Mouse (Mus musculus) kidney, adult 2 months (tissue): Measurements from ENCODE around the gene Fars2. TPM values are rescaled to one million over a fixed set of nuclear protein-coding genes. Genes with fewer than 3 reads are reported as not detected.
A peak's percentile ranks its signal among the peaks of the same experiment; 100 is the strongest.

Source experiments
- DNase-seq: peaks from one replicate; pipeline ENCODE4 v3.0.0; 2021
- H3K27ac ChIP-seq: fragments of 200-500 bp; 2 replicates; pipeline ENCODE4 v1.5.1; 2012; ENCODE audit warnings: low read depth, low read length, control low read depth, inconsistent platforms; ENCODE audit not compliant: insufficient read depth
- H3K27me3 ChIP-seq: fragments of 200-500 bp; replicated peaks from 2 replicates; pipeline ENCODE4 v1.6.1; 2012; ENCODE audit warnings: mild to moderate bottlenecking, moderate library complexity, low read length, inconsistent platforms; ENCODE audit not compliant: control insufficient read depth, insufficient read depth
- H3K36me3 ChIP-seq: fragments of 200-500 bp; 2 replicates; pipeline ENCODE4 v1.6.1; 2012; ENCODE audit warnings: mild to moderate bottlenecking, moderate library complexity, low read length, inconsistent platforms; ENCODE audit not compliant: control insufficient read depth, insufficient read depth
- H3K4me1 ChIP-seq: fragments of 200-500 bp; 2 replicates; pipeline ENCODE4 v1.6.1; 2011; ENCODE audit warnings: low read length; ENCODE audit not compliant: control insufficient read depth, insufficient read depth
- H3K4me3 ChIP-seq: fragments of 200-500 bp; 2 replicates; pipeline ENCODE4 v1.5.1; 2011; ENCODE audit warnings: mild to moderate bottlenecking, low read depth, low read length, control low read depth; ENCODE audit not compliant: insufficient read depth
- CTCF ChIP-seq: fragments of 200-500 bp; conservative IDR thresholded peaks from 2 replicates; pipeline ENCODE4 v1.5.1; 2011; ENCODE audit warnings: low read depth, mild to moderate bottlenecking, control low read depth, low read length, moderate library complexity, mixed read lengths; ENCODE audit not compliant: insufficient read depth, insufficient read length
- POLR2A ChIP-seq: fragments of 200-500 bp; IDR thresholded peaks from one replicate; pipeline ENCODE4 v1.6.1; 2011; ENCODE audit warnings: low read depth, low read length, control low read depth
- WGBS: fragments of 180-500 bp; shearing (Covaris S2); methylation state at CpG from one replicate; pipeline ENCODE4 v1.1.7; 2018; 5-methylcytosine and 5-hydroxymethylcytosine counted together
- polyA plus RNA-seq: library from polyadenylated mRNA; depleted of rRNA; stranded (reverse); fragments of >200 nt; gene quantifications from 2 replicates; pipeline ENCODE4 v1.2.3, GENCODE M21; 2012; rRNA removed

Fars2 gene
- polyA plus RNA-seq, 1 experiment, result 99.1 TPM

- DNase-seq, result peak; percentile 3
- Histone ChIP-seq H3K4me1 (0 out of 2 replicates have a peak, but pooled peaks cover 2% of the 10 kb centered on the region), H3K4me3 (no peak within 1 kb of the TSS), H3K27me3 (peaks cover 21% of the 10 kb centered on the region), H3K27ac (no peak within 1 kb of the TSS), H3K36me3 (no peaks in the 10 kb centered on the region)
- TF ChIP-seq POLR2A (no peak), CTCF (no peak)
- 7% methylated on average over 49 of the region's 50 CpGs for WGBS
These were observed 617.7 kb downstream of the Fars2 start, which contains the start of gene Nrn1 for GRCm38 (mm10) chr13:36734731-36735571. Gene Nrn1, minus strand, starts transcription at chr13:36735131.

- Histone ChIP-seq H3K4me1 (0 out of 2 replicates have a peak, but pooled peaks cover 2% of the 10 kb centered on the region), H3K4me3 (no peak overlapping the region), H3K36me3 (no peaks in the 10 kb centered on the region), H3K27ac (no peak overlapping the region), H3K27me3 (peaks cover 20% of the 10 kb centered on the region)
- peak; percentile 3 for DNase-seq
- TF ChIP-seq CTCF, result no peak
- TF ChIP-seq POLR2A, result no peak
- 5% methylated on average over 38 of the region's 39 CpGs for WGBS
These were observed 618.8 kb downstream of the Fars2 start for GRCm38 (mm10) chr13:36735901-36736618.

- no peak for TF ChIP-seq CTCF
- no peak for TF ChIP-seq POLR2A
- Histone ChIP-seq H3K27me3 (peaks cover 20% of the 10 kb centered on the region), H3K4me1 (0 out of 2 replicates have a peak, but pooled peaks cover 2% of the 10 kb centered on the region), H3K4me3 (no peak overlapping the region), H3K27ac (no peak overlapping the region), H3K36me3 (no peaks in the 10 kb centered on the region)
- WGBS, result 21% methylated on average over 9 of the region's 9 CpGs
- DNase-seq, result no peak
These were observed 619.4 kb downstream of the Fars2 start for GRCm38 (mm10) chr13:36736619-36736996.

- Histone ChIP-seq H3K27me3 (0 out of 2 replicates have a peak, but pooled peaks cover 1% of the 10 kb centered on the region), H3K4me1 (no peaks in the 10 kb centered on the region), H3K36me3 (no peaks in the 10 kb centered on the region), H3K4me3 (no peak overlapping the region), H3K27ac (no peak overlapping the region)
- no peak for DNase-seq
- 69% methylated on average over 2 of the region's 2 CpGs for WGBS
- TF ChIP-seq POLR2A (no peak), CTCF (no peak)
These were observed 632.8 kb downstream of the Fars2 start for GRCm38 (mm10) chr13:36750056-36750455.

- H3K4me3 ChIP-seq, result no peak overlapping the region
- H3K27ac ChIP-seq, result no peak overlapping the region
- 85% methylated on average over 3 of the region's 3 CpGs for WGBS
- no peak for DNase-seq
- H3K27me3 ChIP-seq, result 0 out of 2 replicates have a peak, but pooled peaks cover 1% of the 10 kb centered on the region
- H3K4me1 ChIP-seq, result no peaks in the 10 kb centered on the region
- no peak for TF ChIP-seq POLR2A
- no peak for TF ChIP-seq CTCF
- H3K36me3 ChIP-seq, result no peaks in the 10 kb centered on the region
These were observed 634.6 kb downstream of the Fars2 start for GRCm38 (mm10) chr13:36751861-36752260.

GRCm38 (mm10) chr13:36766801-36767200 lies 649.6 kb downstream of the Fars2 start:
- no peak for DNase-seq
- no peak for TF ChIP-seq CTCF
- TF ChIP-seq POLR2A, result no peak
- H3K27me3 ChIP-seq, result no peaks in the 10 kb centered on the region
- no peak overlapping the region for H3K27ac ChIP-seq
- no peak overlapping the region for H3K4me3 ChIP-seq
- 61% methylated on average over 2 of the region's 2 CpGs for WGBS
- H3K36me3 ChIP-seq, result no peaks in the 10 kb centered on the region
- no peaks in the 10 kb centered on the region for H3K4me1 ChIP-seq

Other genes starting within 250 kb of the Fars2 start
- gene Rpp40, start 211.1 kb upstream of the Fars2 start, polyA plus RNA-seq, result 5.0 and 6.6 TPM in 2 replicates
- 0.03 TPM in 1 of 2 replicates, not detected in the other for gene Ppp1r3g, start 158.6 kb upstream of the Fars2 start, polyA plus RNA-seq
- gene Lyrm4, start 114 bp downstream of the Fars2 start, polyA plus RNA-seq, result 8.6 and 10.3 TPM in 2 replicates